ENCODE assay signal across 10 mouse cellular contexts in genomic region chr8:84125656-84126055, GRCm38 (mm10). TPM values are rescaled to one million over a fixed set of nuclear protein-coding genes. Genes with fewer than 3 reads are reported as not detected.
DNase-seq lines count a peak whose midpoint lies in the region.
"Had no signal": no experiment of that assay in that cellular context is flagged by ENCODE, and none has a peak within 500 bp of the region (broad histone marks: within the 10 kb centered on the region; RNA-seq: fewer than 3 reads in every experiment).

TSS of gene Podnl1 (plus strand) at chr8:84125989.

- DNase-seq in kidney, postnatal 4 days = peak; percentile 43 to 56
- no peak for DNase-seq in kidney, adult 8-10 months
- peak; percentile 93 for DNase-seq in Muller cell, postnatal 12 days (ENCODE audit: inconsistent ontology term)
- peak; percentile 51 to 55 for DNase-seq in adrenal gland, postnatal 36 days
- peak; percentile 81 for DNase-seq in lung, postnatal 10 days
- DNase-seq in layer of hippocampus, postnatal 25 days (ENCODE audit: extremely low spot score in 1 of 2, low spot score in 1 of 2) = no peak
- DNase-seq in left cerebral cortex, adult 18-20 months (ENCODE audit: low spot score in 2 of 2) = no peak
- DNase-seq: gastrocnemius, postnatal 25 days; thymus, postnatal 36 days had no signal

RNA-seq across cellular contexts. Expression of gene Podnl1, which starts in this region (rescaled TPM):
- total RNA-seq in adrenal gland, postnatal 36 days (2021) = under 1 TPM; 0.13 to 0.46 TPM
- not detected for total RNA-seq in layer of hippocampus, postnatal 25 days (2021)
- not detected for total RNA-seq in left cerebral cortex, adult 18-20 months (2021)
- total RNA-seq: gastrocnemius, postnatal 25 days; layer of hippocampus, adult 8-10 months had no signal

Comparison
In these comparisons a context has a peak if more than half of its experiments do, and no peak if none do; other contexts are left out.
1. DNase-seq: peak in kidney, postnatal 4 days (2 of 2), Muller cell, postnatal 12 days (single experiment) and lung, postnatal 10 days (single experiment); none in kidney, adult 8-10 months (0 of 2), layer of hippocampus, postnatal 25 days (0 of 2) and left cerebral cortex, adult 18-20 months (0 of 2).
2. Peak in DNase-seq in adrenal gland, postnatal 36 days; RNA of the gene not detected or under 1 TPM.